Mouse (Mus musculus): ENCODE measurements at regions not wholly inside any gene's neighbourhood (a gene's known extent, or its start where the extent isn't known, plus 50 kb on each side); places are given as distances from the start of the nearest gene placed in this dataset.

- DNase-seq (ENCODE audit: low spot score in 2 of 2): no peak
These were observed 177.7 kb upstream of the Cited2 start for GRCm38 (mm10) chr10:17545291-17545690.

- DNase-seq (ENCODE audit: low spot score in 2 of 2): no peak
These were observed 175.0 kb upstream of the Cited2 start for GRCm38 (mm10) chr10:17547986-17548385.

GRCm38 (mm10) chr10:17548629-17549580 lies 174.1 kb upstream of the Cited2 start:
- no peak for DNase-seq (ENCODE audit: low spot score in 2 of 2)

- DNase-seq (ENCODE audit: low spot score in 2 of 2): no peak
These were observed 173.0 kb upstream of the Cited2 start for GRCm38 (mm10) chr10:17549711-17550637.

- no peak for DNase-seq (ENCODE audit: low spot score in 2 of 2)
These were observed 172.4 kb upstream of the Cited2 start for GRCm38 (mm10) chr10:17550638-17551013.

GRCm38 (mm10) chr10:17551869-17552268 lies 171.1 kb upstream of the Cited2 start:
- DNase-seq (ENCODE audit: low spot score in 2 of 2): no peak

- no peak for DNase-seq (ENCODE audit: low spot score in 2 of 2)
These were observed 170.7 kb upstream of the Cited2 start for GRCm38 (mm10) chr10:17552277-17552676.

GRCm38 (mm10) chr10:17556391-17556790 lies 166.6 kb upstream of the Cited2 start:
- DNase-seq (ENCODE audit: low spot score in 2 of 2): no peak

- no peak for DNase-seq (ENCODE audit: low spot score in 2 of 2)
These were observed 163.6 kb upstream of the Cited2 start for GRCm38 (mm10) chr10:17559370-17559955.

GRCm38 (mm10) chr10:17559980-17560379 lies 163.0 kb upstream of the Cited2 start:
- no peak for DNase-seq (ENCODE audit: low spot score in 2 of 2)

- no peak for DNase-seq (ENCODE audit: low spot score in 2 of 2)
These were observed 161.6 kb upstream of the Cited2 start for GRCm38 (mm10) chr10:17561466-17561865.

GRCm38 (mm10) chr10:17561977-17562376 lies 161.0 kb upstream of the Cited2 start:
- DNase-seq (ENCODE audit: low spot score in 2 of 2): no peak

- peak; percentile 4 to 10 for DNase-seq (ENCODE audit: low spot score in 2 of 2)
These were observed 160.3 kb upstream of the Cited2 start for GRCm38 (mm10) chr10:17562410-17563350.

GRCm38 (mm10) chr10:17563351-17563749 lies 159.7 kb upstream of the Cited2 start:
- no peak for DNase-seq (ENCODE audit: low spot score in 2 of 2)

- DNase-seq (ENCODE audit: low spot score in 2 of 2): no peak
These were observed 158.0 kb upstream of the Cited2 start for GRCm38 (mm10) chr10:17564895-17565620.

GRCm38 (mm10) chr10:17566975-17567374 lies 156.0 kb upstream of the Cited2 start:
- no peak for DNase-seq (ENCODE audit: low spot score in 2 of 2)

- no peak for DNase-seq (ENCODE audit: low spot score in 2 of 2)
These were observed 155.4 kb upstream of the Cited2 start for GRCm38 (mm10) chr10:17567631-17568030.

GRCm38 (mm10) chr10:17569577-17570113 lies 153.4 kb upstream of the Cited2 start:
- DNase-seq (ENCODE audit: low spot score in 2 of 2): no peak

GRCm38 (mm10) chr10:17574894-17575293 lies 148.1 kb upstream of the Cited2 start:
- DNase-seq (ENCODE audit: low spot score in 2 of 2): no peak
